Mouse (Mus musculus): ENCODE data around the gene Kctd3. TPM values are rescaled to one million over a fixed set of nuclear protein-coding genes. Genes with fewer than 3 reads are reported as not detected.

The Kctd3 gene
- total and polyA plus RNA-seq, 2 experiments from 2014 or later = 16.7 to 24.2 TPM

- TF ChIP-seq EP300 (IDR thresholded peaks at IDR 0.05; ENCODE audit: low read depth) = no peak
- TF ChIP-seq CTCF (IDR thresholded peaks at IDR 0.05; ENCODE audit: low read depth) = no peak
- Histone ChIP-seq H3K27me3 (ENCODE audit: control insufficient read depth, insufficient read depth, low read length) (no peaks in the 10 kb centered on the region), H3K27ac (ENCODE audit: low read depth) (no peak overlapping the region), H3K9ac (replicated peaks; ENCODE audit: low read depth, low read length) (no peak overlapping the region), H3K4me2 (ENCODE audit: low read depth, low read length) (no peak overlapping the region), H3K36me3 (replicated peaks; ENCODE audit: control insufficient read depth, insufficient read depth, low read length) (no peaks in the 10 kb centered on the region), H3K4me3 (ENCODE audit: low read depth, low read length) (no peak overlapping the region), H3K4me1 (ENCODE audit: control insufficient read depth, insufficient read depth) (no peaks in the 10 kb centered on the region), H3K9me3 (replicated peaks; ENCODE audit: control insufficient read depth, low read length) (no peaks in the 10 kb centered on the region)
- ATAC-seq (ENCODE audit: insufficient read depth, low read depth) = no peak
- WGBS = 71% methylated on average over 1 of the region's 1 CpGs
- no peak for DNase-seq (ENCODE audit: low spot score)
Observed at GRCm38 (mm10) chr1:189023701-189024080, 16.1 kb upstream of the Kctd3 start.

DNA sequence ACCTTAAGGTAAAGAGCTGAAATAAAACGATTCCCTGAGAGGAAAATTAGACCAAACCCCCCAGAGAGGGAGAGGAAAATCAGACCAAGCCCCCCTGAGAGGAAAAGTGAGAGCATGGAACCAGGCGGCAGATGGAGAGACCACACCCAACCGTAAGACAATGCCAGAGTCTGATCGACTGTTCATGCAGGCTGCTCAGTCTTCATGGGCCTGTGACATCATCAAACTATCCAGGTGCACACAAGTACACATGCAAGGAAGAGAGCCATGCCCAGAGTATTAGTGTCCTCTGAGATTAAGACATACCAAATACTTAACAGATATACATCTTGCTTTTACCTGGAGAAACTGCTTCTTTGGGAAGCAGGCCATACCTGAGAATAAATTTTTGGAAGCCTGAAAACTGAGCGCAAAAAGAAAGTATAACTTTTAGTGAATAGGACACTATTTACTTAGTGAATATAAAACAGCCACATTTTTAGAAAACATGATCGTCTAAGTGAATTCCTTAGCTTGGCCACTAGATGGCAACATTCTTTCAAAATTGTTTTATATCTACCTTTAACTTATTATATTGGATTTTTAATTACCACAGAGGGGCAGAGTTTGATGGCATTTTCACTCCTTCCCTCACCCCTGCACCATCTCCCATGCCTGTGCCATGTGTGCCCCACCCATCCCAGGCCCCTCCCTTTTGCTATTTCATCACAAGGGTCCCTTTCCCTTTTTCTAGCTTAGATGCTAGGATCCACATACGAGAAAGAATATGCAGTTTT is 15.5 kb upstream of the Kctd3 start:
- H3K4me2 ChIP-seq (ENCODE audit: low read depth, low read length) = no peak overlapping the region
- H3K36me3 ChIP-seq (replicated peaks; ENCODE audit: control insufficient read depth, insufficient read depth, low read length) = no peaks in the 10 kb centered on the region
- no peaks in the 10 kb centered on the region for H3K4me1 ChIP-seq (ENCODE audit: control insufficient read depth, insufficient read depth)
- DNase-seq (ENCODE audit: low spot score) (peak; percentile 53), ATAC-seq (ENCODE audit: insufficient read depth, low read depth) (no peak)
- H3K27me3 ChIP-seq (ENCODE audit: control insufficient read depth, insufficient read depth, low read length) = no peaks in the 10 kb centered on the region
- H3K4me3 ChIP-seq (ENCODE audit: low read depth, low read length) = no peak overlapping the region
- 37% methylated on average over 7 of the region's 7 CpGs for WGBS
- TF ChIP-seq CTCF (IDR thresholded peaks at IDR 0.05; ENCODE audit: low read depth) = peak; percentile 41
- no peak for TF ChIP-seq EP300 (IDR thresholded peaks at IDR 0.05; ENCODE audit: low read depth)
- H3K9ac ChIP-seq (replicated peaks; ENCODE audit: low read depth, low read length) = no peak overlapping the region
- H3K27ac ChIP-seq (ENCODE audit: low read depth) = no peak overlapping the region
- no peaks in the 10 kb centered on the region for H3K9me3 ChIP-seq (replicated peaks; ENCODE audit: control insufficient read depth, low read length)

DNA sequence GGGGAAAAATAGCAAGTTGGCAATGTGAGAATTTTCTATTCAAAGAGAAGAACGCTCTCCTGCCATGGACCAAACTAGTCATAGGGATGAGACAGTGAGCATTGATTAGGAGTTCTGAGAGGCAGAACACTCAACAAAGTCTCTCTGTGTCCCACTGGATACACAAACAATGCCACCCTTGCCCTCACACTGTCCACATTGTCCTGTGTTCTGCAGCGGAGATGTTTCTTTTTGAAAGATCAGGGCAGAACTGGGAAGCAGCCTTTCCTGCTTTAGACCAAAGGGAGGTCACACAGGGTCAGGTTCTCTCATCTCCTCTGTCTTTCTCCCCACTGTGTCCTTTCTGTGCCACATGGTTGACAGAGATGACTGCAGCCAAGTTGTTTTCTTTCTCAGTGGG is 7.7 kb upstream of the Kctd3 start:
- H3K9ac ChIP-seq (replicated peaks; ENCODE audit: low read depth, low read length) = no peak overlapping the region
- TF ChIP-seq CTCF (IDR thresholded peaks at IDR 0.05; ENCODE audit: low read depth) (no peak), EP300 (IDR thresholded peaks at IDR 0.05; ENCODE audit: low read depth) (no peak)
- no peaks in the 10 kb centered on the region for H3K9me3 ChIP-seq (replicated peaks; ENCODE audit: control insufficient read depth, low read length)
- H3K36me3 ChIP-seq (replicated peaks; ENCODE audit: control insufficient read depth, insufficient read depth, low read length) = no peaks in the 10 kb centered on the region
- WGBS = 68% methylated on average over 2 of the region's 2 CpGs
- peaks cover 11% of the 10 kb centered on the region for H3K4me1 ChIP-seq (ENCODE audit: control insufficient read depth, insufficient read depth)
- peaks cover 4% of the 10 kb centered on the region; the same call in 1 of the 2 replicates for H3K27me3 ChIP-seq (ENCODE audit: control insufficient read depth, insufficient read depth, low read length)
- H3K27ac ChIP-seq (ENCODE audit: low read depth) = no peak overlapping the region
- no peak for DNase-seq (ENCODE audit: low spot score)
- H3K4me2 ChIP-seq (ENCODE audit: low read depth, low read length) = no peak overlapping the region
- no peak for ATAC-seq (ENCODE audit: insufficient read depth, low read depth)
- no peak overlapping the region for H3K4me3 ChIP-seq (ENCODE audit: low read depth, low read length)

DNA sequence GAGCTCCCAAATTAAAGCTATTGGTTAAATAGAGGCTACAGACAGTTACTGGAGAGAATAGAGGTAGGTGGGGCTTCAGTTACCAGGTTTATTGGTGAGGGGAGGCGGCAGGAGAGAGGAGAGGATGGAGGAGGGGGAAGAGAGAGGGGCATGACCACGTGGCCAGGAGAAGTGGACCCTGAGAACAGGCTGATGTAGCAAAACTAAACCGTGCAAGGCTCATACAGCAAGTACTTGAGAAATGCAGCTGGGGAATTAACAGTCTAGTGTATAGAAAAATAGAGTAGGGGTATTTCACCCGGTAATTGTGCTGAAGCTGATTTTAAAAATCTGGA is 5.9 kb upstream of the Kctd3 start:
- H3K9ac ChIP-seq (replicated peaks; ENCODE audit: low read depth, low read length) = no peak overlapping the region
- ATAC-seq (ENCODE audit: insufficient read depth, low read depth) (no peak), DNase-seq (ENCODE audit: low spot score) (no peak)
- WGBS = 14% methylated on average over 4 of the region's 4 CpGs
- peaks cover 11% of the 10 kb centered on the region for H3K4me1 ChIP-seq (ENCODE audit: control insufficient read depth, insufficient read depth)
- no peak for TF ChIP-seq CTCF (IDR thresholded peaks at IDR 0.05; ENCODE audit: low read depth)
- no peak for TF ChIP-seq EP300 (IDR thresholded peaks at IDR 0.05; ENCODE audit: low read depth)
- H3K27me3 ChIP-seq (ENCODE audit: control insufficient read depth, insufficient read depth, low read length) = peaks cover 4% of the 10 kb centered on the region; the same call in 1 of the 2 replicates
- no peak overlapping the region for H3K4me3 ChIP-seq (ENCODE audit: low read depth, low read length)
- peak overlapping the region; percentile 51 for H3K4me2 ChIP-seq (ENCODE audit: low read depth, low read length)
- H3K9me3 ChIP-seq (replicated peaks; ENCODE audit: control insufficient read depth, low read length) = no peaks in the 10 kb centered on the region
- no peak overlapping the region for H3K27ac ChIP-seq (ENCODE audit: low read depth)
- no peaks in the 10 kb centered on the region for H3K36me3 ChIP-seq (replicated peaks; ENCODE audit: control insufficient read depth, insufficient read depth, low read length)

GRCm38 (mm10) chr1:189012846-189013586 is 5.4 kb upstream of the Kctd3 start:
- no peak for TF ChIP-seq CTCF (IDR thresholded peaks at IDR 0.05; ENCODE audit: low read depth)
- no peak for TF ChIP-seq EP300 (IDR thresholded peaks at IDR 0.05; ENCODE audit: low read depth)
- H3K4me3 ChIP-seq (ENCODE audit: low read depth, low read length) = peak overlapping the region; percentile 16
- no peaks in the 10 kb centered on the region for H3K36me3 ChIP-seq (replicated peaks; ENCODE audit: control insufficient read depth, insufficient read depth, low read length)
- peak; percentile 31 for DNase-seq (ENCODE audit: low spot score)
- H3K4me2 ChIP-seq (ENCODE audit: low read depth, low read length) = peak overlapping the region; percentile 51
- WGBS = 3% methylated on average over 16 of the region's 16 CpGs
- no peak; the same call in 1 of the 2 replicates for ATAC-seq (ENCODE audit: insufficient read depth, low read depth)
- H3K9me3 ChIP-seq (replicated peaks; ENCODE audit: control insufficient read depth, low read length) = no peaks in the 10 kb centered on the region
- H3K9ac ChIP-seq (replicated peaks; ENCODE audit: low read depth, low read length) = 0 out of 2 replicates have a peak overlapping the region, but pooled peaks have one; percentile 7
- H3K27ac ChIP-seq (ENCODE audit: low read depth) = no peak overlapping the region
- H3K4me1 ChIP-seq (ENCODE audit: control insufficient read depth, insufficient read depth) = peaks cover 11% of the 10 kb centered on the region
- H3K27me3 ChIP-seq (ENCODE audit: control insufficient read depth, insufficient read depth, low read length) = peaks cover 4% of the 10 kb centered on the region; the same call in 1 of the 2 replicates
